Mouse (Mus musculus): ENCODE results near the gene Rapgef2. TPM values are rescaled to one million over a fixed set of nuclear protein-coding genes. Genes with fewer than 3 reads are reported as not detected.

Rapgef2 gene
- polyA plus RNA-seq, 1 experiment from 2014 or later = 14.6 TPM

DNA sequence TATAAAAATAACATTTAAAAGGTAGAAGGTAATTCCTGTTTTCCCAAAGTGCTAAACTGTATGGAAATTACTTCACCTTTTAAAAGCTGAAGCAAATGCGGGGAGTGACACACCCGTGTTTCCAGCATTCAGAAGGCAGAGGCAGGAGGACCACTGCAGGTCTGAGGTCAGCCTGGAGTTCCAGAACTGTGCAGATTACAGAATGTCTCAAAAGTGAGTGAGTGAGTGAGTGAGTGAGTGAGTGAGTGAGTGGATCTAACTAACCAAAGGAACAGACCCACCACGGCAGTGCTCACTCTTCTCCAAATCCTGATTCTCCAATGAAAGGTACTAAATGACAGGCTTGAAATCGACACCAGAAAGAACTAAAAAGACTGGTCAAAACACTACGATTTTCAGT lies 82.5 kb downstream of the Rapgef2 start:
- no peaks in the 10 kb centered on the region for H3K4me1 ChIP-seq (ENCODE audit: control insufficient read depth, insufficient read depth, low read length)
- WGBS = 53% methylated on average over 5 of the region's 5 CpGs
- H3K27ac ChIP-seq (ENCODE audit: low read depth, low read length) = no peak overlapping the region
- no peak for ATAC-seq (ENCODE audit: low read depth)
- H3K36me3 ChIP-seq (ENCODE audit: control insufficient read depth, insufficient read depth, low read length) = no peaks in the 10 kb centered on the region
- H3K9ac ChIP-seq (replicated peaks; ENCODE audit: low read depth, low read length) = no peak overlapping the region
- H3K27me3 ChIP-seq (ENCODE audit: control insufficient read depth, insufficient read depth, low read length) = no peaks in the 10 kb centered on the region
- H3K4me2 ChIP-seq (ENCODE audit: low read depth, low read length) = no peak overlapping the region
- no peak overlapping the region for H3K4me3 ChIP-seq (ENCODE audit: low read depth, low read length)
- no peaks in the 10 kb centered on the region for H3K9me3 ChIP-seq (ENCODE audit: control insufficient read depth, low read length)

DNA sequence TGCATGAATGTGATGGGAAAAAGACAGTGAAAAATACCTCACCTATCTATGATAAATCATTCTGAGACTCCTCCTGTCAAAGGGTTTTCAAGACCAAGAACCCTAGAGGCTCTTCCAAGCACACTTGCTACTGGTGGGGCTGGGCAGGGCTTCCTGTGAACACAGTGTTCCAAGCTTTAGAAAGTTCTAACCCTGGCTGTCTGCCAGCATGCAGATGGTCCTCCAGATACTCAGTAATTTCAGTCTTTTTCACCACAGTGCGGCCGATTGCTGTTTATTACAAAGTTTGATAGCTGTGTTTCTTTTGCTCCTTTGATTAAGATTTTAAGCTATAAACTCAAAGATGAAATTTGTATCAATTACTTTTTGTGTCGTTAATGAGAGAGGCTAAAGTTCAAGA lies 83.1 kb downstream of the Rapgef2 start:
- ATAC-seq (ENCODE audit: low read depth) = no peak
- H3K4me1 ChIP-seq (ENCODE audit: control insufficient read depth, insufficient read depth, low read length) = no peaks in the 10 kb centered on the region
- WGBS = 57% methylated on average over 3 of the region's 3 CpGs

DNA sequence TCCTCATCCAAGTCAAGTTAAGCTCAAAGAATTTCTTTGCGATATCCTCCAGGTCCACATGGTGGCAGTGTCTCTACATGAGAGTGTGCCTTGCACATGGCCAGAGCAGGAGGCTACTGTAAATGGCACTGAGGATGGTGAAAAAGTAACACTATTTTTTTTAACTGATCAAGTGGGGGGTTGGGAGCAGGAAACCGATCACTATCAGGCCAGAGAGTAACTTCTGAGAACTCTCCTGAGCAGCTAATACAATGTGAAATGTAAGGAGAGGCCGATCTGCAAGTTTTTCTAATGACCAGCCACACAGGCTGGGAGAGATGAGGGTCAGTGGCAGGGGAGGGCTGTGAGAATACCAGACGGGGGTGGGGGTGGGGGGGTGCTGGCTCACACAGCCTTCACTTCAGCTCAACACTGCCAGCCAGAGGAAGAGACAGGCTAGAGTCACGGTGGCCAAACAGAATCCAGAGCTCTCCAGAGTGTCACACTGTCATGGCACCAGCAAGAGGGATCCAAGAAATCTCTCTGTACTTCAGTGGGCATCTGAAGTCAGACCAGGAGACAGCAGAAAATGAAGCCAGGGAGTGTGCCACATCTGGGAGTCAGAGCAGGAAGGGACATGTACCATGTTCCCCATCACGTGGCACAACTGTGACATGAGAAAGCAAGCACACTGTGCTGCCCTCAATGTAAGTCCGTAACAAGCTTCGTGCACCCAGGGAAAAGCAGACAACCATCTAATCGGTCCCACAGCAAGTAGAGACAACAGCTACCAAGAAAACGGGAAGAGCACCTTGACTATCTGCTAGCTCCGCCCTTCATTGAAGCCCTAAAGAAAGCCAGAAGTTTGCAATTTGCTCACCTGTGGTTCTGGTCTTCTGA lies 83.8 kb downstream of the Rapgef2 start:
- WGBS = 46% methylated on average over 11 of the region's 11 CpGs
- peak; percentile 78 for ATAC-seq (ENCODE audit: low read depth)

More for the DNA sequence above, 83.1 kb downstream of the Rapgef2 start:
- Histone ChIP-seq H3K4me3 (ENCODE audit: low read depth, low read length) (no peak overlapping the region), H3K27ac (ENCODE audit: low read depth, low read length) (no peak overlapping the region), H3K36me3 (ENCODE audit: control insufficient read depth, insufficient read depth, low read length) (no peaks in the 10 kb centered on the region), H3K4me2 (ENCODE audit: low read depth, low read length) (no peak overlapping the region), H3K27me3 (ENCODE audit: control insufficient read depth, insufficient read depth, low read length) (no peaks in the 10 kb centered on the region), H3K9me3 (ENCODE audit: control insufficient read depth, low read length) (no peaks in the 10 kb centered on the region), H3K9ac (replicated peaks; ENCODE audit: low read depth, low read length) (no peak overlapping the region)

DNA sequence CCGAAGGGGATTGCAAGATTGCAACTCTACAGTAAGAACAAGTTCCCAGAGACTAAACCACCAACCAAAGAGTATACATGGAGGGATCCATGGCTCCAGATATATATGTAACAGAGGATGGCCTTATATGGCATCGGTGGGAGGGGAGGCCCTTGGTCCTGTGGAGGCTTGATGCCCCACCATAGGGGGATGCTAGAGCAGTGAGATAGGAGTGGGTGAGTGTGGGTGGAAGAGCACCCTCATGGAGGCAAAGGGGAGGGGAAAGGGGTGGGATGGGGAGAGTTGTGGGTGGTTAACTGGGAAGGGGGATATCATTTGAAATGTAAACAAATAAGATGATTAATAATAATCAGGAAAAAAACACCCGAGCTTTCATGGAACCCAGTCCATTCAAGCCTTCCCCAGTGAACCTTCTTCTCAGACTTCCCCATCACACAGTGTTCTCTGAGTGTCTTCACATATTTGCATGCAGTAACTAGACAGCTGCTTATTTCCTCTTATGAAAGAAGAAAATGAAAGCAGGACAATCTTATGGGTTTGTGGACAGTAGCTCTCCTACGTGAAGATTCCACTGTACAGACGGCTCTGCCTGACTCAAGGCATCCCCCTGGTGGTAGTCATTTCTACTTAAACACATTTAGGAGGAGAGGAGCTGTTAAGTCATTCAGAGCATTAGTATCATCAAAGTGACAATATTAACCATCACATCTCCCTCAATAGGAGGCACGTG lies 89.4 kb downstream of the Rapgef2 start:
- Histone ChIP-seq H3K9me3 (ENCODE audit: control insufficient read depth, low read length) (no peaks in the 10 kb centered on the region), H3K4me3 (ENCODE audit: low read depth, low read length) (no peak overlapping the region), H3K36me3 (ENCODE audit: control insufficient read depth, insufficient read depth, low read length) (no peaks in the 10 kb centered on the region), H3K27me3 (ENCODE audit: control insufficient read depth, insufficient read depth, low read length) (no peaks in the 10 kb centered on the region), H3K9ac (replicated peaks; ENCODE audit: low read depth, low read length) (no peak overlapping the region), H3K4me2 (ENCODE audit: low read depth, low read length) (no peak overlapping the region), H3K4me1 (ENCODE audit: control insufficient read depth, insufficient read depth, low read length) (0 out of 2 replicates have a peak, but pooled peaks cover 7% of the 10 kb centered on the region), H3K27ac (ENCODE audit: low read depth, low read length) (no peak overlapping the region)
- 0 out of 2 replicates have a peak, but pooled peaks have one; percentile 56 for ATAC-seq (ENCODE audit: low read depth)
- WGBS = 60% methylated on average over 6 of the region's 6 CpGs

More for the DNA sequence above, 83.8 kb downstream of the Rapgef2 start:
- Histone ChIP-seq H3K27ac (ENCODE audit: low read depth, low read length) (no peak overlapping the region), H3K36me3 (ENCODE audit: control insufficient read depth, insufficient read depth, low read length) (no peaks in the 10 kb centered on the region), H3K9ac (replicated peaks; ENCODE audit: low read depth, low read length) (no peak overlapping the region), H3K4me2 (ENCODE audit: low read depth, low read length) (no peak overlapping the region), H3K9me3 (ENCODE audit: control insufficient read depth, low read length) (no peaks in the 10 kb centered on the region), H3K4me3 (ENCODE audit: low read depth, low read length) (no peak overlapping the region), H3K27me3 (ENCODE audit: control insufficient read depth, insufficient read depth, low read length) (no peaks in the 10 kb centered on the region), H3K4me1 (ENCODE audit: control insufficient read depth, insufficient read depth, low read length) (no peaks in the 10 kb centered on the region)

DNA sequence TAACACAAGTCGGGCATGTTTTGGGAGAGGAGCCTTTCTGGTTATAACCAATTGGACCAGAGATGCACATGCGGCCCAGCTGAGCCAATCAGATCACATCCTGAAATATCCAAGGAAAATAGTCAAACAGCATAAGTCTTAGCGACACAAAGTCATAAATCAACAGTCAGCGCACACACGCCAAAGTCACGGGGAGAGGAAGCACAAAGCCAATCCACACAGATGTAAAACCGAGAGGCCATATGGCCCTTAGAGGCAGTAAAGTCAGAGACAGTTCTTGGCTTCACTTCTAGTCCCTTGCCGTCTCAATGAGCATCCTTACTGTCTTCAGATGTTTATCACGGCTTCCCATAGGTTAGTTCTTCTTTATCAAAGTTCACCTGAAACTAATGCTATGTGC lies 91.0 kb downstream of the Rapgef2 start:
- no peak overlapping the region for H3K4me2 ChIP-seq (ENCODE audit: low read depth, low read length)
- no peaks in the 10 kb centered on the region for H3K9me3 ChIP-seq (ENCODE audit: control insufficient read depth, low read length)
- no peak for ATAC-seq (ENCODE audit: low read depth)
- no peak overlapping the region for H3K4me3 ChIP-seq (ENCODE audit: low read depth, low read length)
- H3K27ac ChIP-seq (ENCODE audit: low read depth, low read length) = no peak overlapping the region
- 0 out of 2 replicates have a peak, but pooled peaks cover 7% of the 10 kb centered on the region for H3K4me1 ChIP-seq (ENCODE audit: control insufficient read depth, insufficient read depth, low read length)
- no peak overlapping the region for H3K9ac ChIP-seq (replicated peaks; ENCODE audit: low read depth, low read length)
- H3K27me3 ChIP-seq (ENCODE audit: control insufficient read depth, insufficient read depth, low read length) = no peaks in the 10 kb centered on the region
- no peaks in the 10 kb centered on the region for H3K36me3 ChIP-seq (ENCODE audit: control insufficient read depth, insufficient read depth, low read length)
- WGBS = 70% methylated on average over 9 of the region's 9 CpGs

DNA sequence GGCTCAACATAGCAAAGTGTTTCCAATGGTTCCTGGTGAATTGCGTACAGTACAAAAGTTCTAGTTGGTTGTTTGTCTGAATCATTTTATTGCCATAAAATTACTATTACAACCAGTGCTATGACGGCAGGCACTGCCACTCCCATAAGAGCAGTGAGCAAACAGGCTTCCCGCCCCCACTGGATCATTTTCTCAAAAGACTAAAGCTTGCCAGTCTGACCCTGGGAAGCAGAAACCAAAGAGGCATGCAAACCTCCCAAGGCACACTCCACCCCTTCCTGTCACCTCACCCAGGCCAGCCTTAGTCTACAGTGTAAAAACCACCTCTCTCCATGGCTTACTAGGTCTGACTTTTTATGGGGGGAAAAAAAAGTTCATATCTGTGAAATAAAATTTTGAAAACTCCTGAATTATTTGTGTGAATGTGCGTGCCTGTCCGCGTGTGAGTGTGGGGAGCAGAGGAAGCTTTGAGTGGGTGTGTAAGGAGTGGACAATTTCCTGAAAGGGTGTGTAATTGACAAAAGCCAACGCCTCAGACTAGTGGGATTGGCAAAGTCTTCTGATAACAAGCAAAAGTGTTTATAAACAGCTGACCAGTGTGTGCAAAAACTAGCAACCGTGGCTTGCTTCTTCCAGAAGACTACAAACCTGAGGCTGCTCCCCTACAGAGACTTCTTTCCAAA lies 92.1 kb downstream of the Rapgef2 start:
- Histone ChIP-seq H3K36me3 (ENCODE audit: control insufficient read depth, insufficient read depth, low read length) (no peaks in the 10 kb centered on the region), H3K27ac (ENCODE audit: low read depth, low read length) (no peak overlapping the region), H3K4me3 (ENCODE audit: low read depth, low read length) (no peak overlapping the region), H3K27me3 (ENCODE audit: control insufficient read depth, insufficient read depth, low read length) (no peaks in the 10 kb centered on the region), H3K9me3 (ENCODE audit: control insufficient read depth, low read length) (no peaks in the 10 kb centered on the region), H3K4me2 (ENCODE audit: low read depth, low read length) (no peak overlapping the region), H3K9ac (replicated peaks; ENCODE audit: low read depth, low read length) (no peak overlapping the region), H3K4me1 (ENCODE audit: control insufficient read depth, insufficient read depth, low read length) (0 out of 2 replicates have a peak, but pooled peaks cover 8% of the 10 kb centered on the region)
- WGBS = 86% methylated on average over 8 of the region's 8 CpGs
- ATAC-seq (ENCODE audit: low read depth) = no peak

DNA sequence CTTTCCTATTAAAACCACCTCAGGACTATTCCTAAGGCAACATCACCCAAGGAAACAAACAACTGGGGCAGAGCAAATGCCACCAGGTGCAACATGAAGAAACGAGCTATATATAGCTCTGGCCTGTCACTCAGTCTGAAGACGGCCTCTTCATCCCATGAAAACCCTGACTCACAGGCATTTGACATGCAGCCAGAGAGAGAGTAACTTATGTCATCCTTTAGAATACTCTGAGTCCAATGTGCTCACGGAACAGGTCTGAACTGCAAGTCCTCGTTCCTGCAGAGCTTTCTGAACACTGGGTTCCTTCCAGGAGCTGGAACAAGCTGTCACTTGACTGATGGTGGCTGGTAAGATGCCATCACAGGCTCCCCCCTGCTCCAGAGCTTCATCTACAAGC lies 93.3 kb downstream of the Rapgef2 start:
- no peak overlapping the region for H3K9ac ChIP-seq (replicated peaks; ENCODE audit: low read depth, low read length)
- no peaks in the 10 kb centered on the region for H3K9me3 ChIP-seq (ENCODE audit: control insufficient read depth, low read length)
- no peak overlapping the region for H3K4me2 ChIP-seq (ENCODE audit: low read depth, low read length)
- no peak overlapping the region for H3K4me3 ChIP-seq (ENCODE audit: low read depth, low read length)
- no peaks in the 10 kb centered on the region for H3K27me3 ChIP-seq (ENCODE audit: control insufficient read depth, insufficient read depth, low read length)
- 58% methylated on average over 4 of the region's 4 CpGs for WGBS
- no peaks in the 10 kb centered on the region for H3K36me3 ChIP-seq (ENCODE audit: control insufficient read depth, insufficient read depth, low read length)
- ATAC-seq (ENCODE audit: low read depth) = peak; percentile 42; the same call in 1 of the 2 replicates
- H3K27ac ChIP-seq (ENCODE audit: low read depth, low read length) = 0 out of 2 replicates have a peak overlapping the region, but pooled peaks have one; percentile 16
- H3K4me1 ChIP-seq (ENCODE audit: control insufficient read depth, insufficient read depth, low read length) = 0 out of 2 replicates have a peak, but pooled peaks cover 10% of the 10 kb centered on the region

DNA sequence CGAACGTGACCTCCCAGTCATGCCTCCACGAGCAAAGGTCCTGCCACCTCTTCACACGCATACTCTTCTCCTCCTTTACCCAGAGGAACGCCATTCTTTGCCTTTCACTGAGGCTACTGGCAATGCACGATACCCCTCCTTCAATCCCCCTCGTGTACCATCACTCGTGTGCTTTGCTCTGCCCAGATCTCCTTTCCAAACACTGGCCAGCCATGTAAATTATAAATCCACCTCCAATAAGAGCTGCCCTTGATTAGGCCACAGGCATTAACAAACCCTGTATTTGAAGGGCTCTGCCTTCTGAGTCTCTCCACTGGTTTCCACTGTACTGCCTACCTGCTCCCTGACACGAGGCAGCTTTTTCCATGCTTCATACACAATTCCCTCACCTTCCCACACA lies 94.3 kb downstream of the Rapgef2 start:
- peak; percentile 41; the same call in 1 of the 2 replicates for ATAC-seq (ENCODE audit: low read depth)
- Histone ChIP-seq H3K9ac (replicated peaks; ENCODE audit: low read depth, low read length) (no peak overlapping the region), H3K4me3 (ENCODE audit: low read depth, low read length) (no peak overlapping the region), H3K9me3 (ENCODE audit: control insufficient read depth, low read length) (no peaks in the 10 kb centered on the region), H3K27me3 (ENCODE audit: control insufficient read depth, insufficient read depth, low read length) (no peaks in the 10 kb centered on the region), H3K36me3 (ENCODE audit: control insufficient read depth, insufficient read depth, low read length) (no peaks in the 10 kb centered on the region), H3K4me2 (ENCODE audit: low read depth, low read length) (no peak overlapping the region), H3K4me1 (ENCODE audit: control insufficient read depth, insufficient read depth, low read length) (0 out of 2 replicates have a peak, but pooled peaks cover 9% of the 10 kb centered on the region), H3K27ac (ENCODE audit: low read depth, low read length) (no peak overlapping the region)
- WGBS = 72% methylated on average over 9 of the region's 9 CpGs

Measured in neural tube, embryonic 14.5 days (tissue).